Mouse (Mus musculus): ENCODE measurements at regions not wholly inside any gene's neighbourhood (a gene's known extent, or its start where the extent isn't known, plus 50 kb on each side); places are given as distances from the start of the nearest gene placed in this dataset.
"Not testable (repeated sequence)": the region's sequence is repeated elsewhere in the genome, so short reads cannot be mapped to it uniquely, and the experiment has no call there.

DNA sequence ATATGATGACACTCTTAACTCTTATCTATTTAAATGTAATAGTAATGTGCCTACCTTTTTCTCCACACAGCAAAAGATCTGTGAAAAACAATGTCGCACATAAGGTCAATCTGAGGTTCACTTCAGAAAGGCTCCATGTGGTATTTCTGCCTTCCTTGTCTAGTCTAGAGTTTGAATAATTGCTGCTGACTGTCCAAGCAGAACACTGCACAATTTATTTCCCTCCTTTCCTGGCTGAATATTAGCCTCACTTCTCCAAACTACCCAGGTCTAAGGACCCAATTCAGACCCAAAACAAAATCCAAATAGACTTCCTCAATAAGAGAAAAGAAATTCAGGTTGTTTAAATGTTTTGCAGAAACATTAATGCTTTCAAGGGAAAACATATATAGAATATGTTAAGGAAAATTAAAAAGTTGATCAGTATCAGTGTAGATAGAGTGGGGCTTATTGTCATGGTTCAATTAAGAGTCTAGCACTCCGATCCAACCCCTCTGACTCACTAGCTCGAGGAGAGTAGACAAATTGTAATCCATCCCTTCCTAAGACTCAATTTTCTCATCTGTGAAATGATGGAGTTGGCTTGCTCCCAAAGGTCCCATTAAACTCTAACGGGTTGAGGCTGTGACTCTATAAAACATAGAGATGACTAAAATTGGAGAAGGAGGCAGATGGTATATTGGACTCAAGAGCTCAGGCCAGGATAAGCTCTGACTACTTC, 215.4 kb upstream of the Tbl1xr1 start:
- no peak for DNase-seq (ENCODE audit: low read depth, low spot score)

DNA sequence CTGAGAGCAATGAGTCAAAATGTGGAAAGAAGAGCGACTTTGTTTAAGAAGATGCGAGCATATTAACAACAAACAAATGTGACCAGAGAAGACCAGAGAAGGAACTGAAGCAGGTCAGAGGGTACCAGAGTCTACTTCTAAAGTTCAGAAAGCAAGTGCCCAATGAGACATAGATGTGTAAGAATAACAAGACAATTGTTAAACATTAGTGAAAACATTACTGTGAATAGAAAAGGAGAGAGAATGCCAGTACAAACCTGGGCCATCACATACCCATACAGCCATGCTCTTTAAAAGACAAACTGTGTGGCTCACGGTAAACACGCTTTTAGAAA, 214.8 kb upstream of the Tbl1xr1 start:
- DNase-seq (ENCODE audit: low read depth, low spot score) = no peak

DNA sequence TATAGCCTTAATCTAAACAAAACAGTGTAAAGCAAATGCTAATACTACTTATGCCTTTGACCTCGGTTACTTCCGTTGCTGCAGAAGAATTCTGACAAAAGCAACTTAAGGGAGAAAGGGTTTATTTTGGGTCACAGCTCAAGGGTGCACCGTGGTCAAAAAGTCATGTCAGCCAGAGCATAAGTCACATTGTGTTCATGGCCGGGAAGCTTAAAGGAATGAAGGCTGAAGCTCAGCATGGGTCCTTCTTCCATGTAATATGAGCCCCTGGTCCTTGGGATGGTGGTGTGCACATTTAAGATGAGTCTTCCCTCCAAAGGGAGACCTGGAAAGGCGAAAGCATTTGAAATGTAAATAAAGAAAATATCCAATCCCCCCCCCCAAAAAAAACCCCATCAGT, 212.1 kb upstream of the Tbl1xr1 start:
- DNase-seq (ENCODE audit: low read depth, low spot score) = no peak

DNA sequence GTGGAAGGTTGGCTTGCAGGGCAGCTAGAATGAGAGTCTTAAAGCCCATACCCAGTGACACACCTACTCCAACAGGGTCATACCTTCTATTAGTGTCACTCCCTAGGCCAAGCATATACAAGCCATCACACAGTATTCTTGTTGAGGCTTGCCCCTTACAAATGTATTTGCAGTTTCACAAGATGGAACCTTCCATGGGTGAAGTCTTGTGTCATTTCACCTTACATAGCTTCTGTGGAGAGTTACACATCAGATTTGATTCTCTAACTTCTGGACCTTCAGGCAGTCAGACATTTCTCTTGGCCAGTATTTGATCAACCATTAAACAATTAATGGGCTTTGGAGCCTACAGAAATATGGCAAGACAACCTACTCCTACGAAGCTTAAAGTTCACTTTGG, 210.6 kb upstream of the Tbl1xr1 start:
- DNase-seq (ENCODE audit: low read depth, low spot score) = no peak

DNA sequence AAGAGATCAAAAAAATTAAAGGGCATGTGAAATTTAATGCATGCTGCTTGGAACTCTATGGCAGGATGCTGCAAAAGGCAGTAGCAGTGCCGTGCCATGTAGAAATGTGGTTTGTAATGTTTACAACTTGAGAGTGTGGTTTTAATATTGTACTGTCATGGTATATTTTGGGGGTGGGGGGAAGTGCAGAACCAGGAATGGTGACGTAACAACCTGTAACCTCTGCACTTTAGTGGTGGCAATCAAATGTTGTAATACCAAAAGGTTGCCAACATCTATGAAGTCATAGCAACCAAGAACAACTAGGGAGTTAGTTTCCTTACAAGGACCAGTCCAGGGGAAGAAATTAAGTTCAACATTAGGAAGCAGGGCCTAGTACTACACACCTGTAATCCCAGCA, 198.1 kb upstream of the Tbl1xr1 start:
- DNase-seq (ENCODE audit: low read depth, low spot score) = no peak

DNA sequence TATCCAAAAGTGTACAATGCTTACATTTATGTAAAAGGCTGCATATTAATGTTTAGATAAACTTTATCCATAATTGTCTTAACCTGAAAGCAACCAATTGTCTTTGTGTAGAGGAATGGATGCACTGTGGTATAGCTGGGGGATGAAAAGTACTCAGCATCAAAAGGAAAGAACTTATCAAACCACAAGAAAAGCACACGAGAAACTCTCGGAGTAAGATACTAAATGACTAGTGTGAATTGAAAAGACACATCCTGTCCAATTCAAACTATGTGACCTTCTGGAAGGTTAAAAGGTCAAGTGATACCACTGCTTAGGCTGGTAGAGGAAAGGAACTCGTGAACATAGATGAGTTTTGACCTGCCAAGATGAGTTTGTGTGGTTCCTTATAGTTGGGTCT, 192.2 kb upstream of the Tbl1xr1 start:
- DNase-seq (ENCODE audit: low read depth, low spot score) = no peak

DNA sequence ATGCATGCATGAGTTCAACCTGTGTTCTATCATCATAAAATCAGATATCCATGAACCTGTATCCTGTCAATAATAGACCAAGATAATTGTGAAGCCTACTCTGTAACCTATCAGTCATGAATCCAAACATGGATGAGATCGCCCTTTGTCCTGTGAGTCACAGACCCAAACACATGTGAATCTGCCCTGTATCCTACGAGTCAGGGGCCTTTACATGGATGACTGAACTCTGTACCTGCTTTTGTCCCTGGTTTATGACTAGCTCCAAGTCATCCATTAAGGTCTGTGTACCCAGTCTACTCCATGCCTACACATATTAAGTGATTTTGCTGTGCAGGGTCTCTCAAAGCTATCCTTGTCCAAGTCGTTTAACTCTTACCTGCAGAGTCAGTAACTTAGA, 187.7 kb upstream of the Tbl1xr1 start:
- no peak for DNase-seq (ENCODE audit: low read depth, low spot score)

DNA sequence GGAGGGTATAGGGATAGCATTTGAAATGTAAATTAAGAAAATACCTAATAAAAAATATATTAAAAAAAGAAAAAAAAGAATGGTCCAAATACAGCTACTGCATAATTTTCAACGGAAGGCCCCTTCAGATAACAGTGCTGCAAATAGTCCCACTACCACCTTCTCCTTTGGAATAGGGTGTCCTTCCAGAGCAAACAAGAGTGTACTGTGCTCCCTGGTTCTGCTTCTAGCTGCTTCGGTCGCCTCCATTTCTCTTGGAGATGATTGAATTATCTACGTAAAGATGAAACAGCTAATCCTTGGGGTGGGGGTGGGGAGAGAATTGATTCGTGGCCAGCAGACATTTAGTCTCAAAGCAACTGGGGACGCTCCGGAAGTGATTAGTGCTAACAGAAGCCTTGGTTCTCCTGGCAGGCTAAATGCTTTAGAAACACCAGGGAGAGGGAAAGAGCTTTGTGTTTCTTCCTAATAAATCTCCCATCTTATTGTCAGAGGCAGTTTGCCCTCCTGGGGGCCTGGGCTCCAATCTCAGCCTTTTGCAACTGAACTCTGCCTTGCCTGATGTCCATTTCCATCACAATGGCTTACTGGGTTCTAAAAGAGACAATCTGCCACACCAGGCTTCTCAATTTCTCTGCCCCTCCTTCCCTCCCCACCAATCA, 184.5 kb upstream of the Tbl1xr1 start:
- DNase-seq (ENCODE audit: low read depth, low spot score) = no peak

DNA sequence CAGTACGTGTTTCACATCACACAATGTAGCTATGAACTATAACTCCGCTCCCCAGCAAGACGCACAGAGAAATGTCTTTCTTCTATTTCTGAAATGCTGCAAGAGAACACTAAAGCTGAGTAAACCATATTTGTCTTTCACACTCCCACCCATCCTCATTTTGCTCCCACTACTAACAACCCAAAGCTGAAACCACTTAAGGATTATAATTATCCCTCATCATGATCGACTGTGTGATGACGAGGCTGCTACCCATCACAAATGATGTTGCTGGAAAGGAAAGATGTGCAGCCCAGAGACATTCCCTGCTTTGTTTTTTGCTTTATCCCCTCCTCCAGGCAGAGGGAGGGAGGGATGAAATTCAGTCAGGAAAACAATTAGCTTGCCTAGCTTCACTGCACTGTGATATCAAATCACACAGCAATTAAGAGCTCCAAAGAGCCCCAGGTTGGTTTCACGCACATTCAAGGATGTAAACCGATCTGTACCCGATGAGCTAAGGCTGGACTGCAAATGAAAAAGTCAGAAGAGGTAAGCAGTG, 183.5 kb upstream of the Tbl1xr1 start:
- DNase-seq (ENCODE audit: low read depth, low spot score) = no peak

DNA sequence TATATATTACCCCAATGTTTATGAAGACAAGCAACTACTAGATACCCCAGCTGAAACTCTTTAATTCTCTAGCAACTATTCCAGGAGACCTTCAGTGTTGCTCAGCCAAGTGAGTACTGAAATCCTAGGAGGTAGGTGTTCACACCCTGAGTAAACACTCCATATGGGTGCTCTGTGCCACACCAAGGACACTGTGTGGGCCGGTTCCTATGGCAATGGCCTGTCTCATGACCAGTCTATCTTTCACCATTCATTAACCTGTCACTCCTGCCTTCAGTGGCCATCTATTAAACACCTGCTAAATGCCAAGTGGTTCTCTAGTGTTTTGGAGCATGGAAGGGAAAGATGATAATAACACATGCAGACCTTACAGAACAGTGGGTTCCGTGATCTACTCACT, 180.9 kb upstream of the Tbl1xr1 start:
- DNase-seq (ENCODE audit: low read depth, low spot score) = no peak

DNA sequence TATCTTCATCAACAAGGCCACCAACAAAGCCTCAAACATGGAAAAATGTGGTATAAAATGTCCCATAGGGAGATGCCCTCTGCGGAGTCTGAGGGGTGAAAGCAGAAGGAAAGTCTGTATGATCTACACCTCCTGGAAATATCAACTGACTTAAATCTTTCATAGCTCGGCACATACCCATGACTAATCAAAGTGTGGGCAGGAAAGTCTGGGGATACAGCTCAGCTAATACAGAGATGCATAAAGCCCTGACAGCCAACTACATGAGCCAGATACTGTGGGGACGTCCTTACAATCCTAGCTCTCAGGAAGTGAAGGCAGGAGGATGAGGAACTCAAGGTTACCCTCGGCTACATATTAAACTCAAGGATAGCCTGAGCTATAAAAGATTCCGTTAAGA, 178.2 kb upstream of the Tbl1xr1 start:
- no peak for DNase-seq (ENCODE audit: low read depth, low spot score)

DNA sequence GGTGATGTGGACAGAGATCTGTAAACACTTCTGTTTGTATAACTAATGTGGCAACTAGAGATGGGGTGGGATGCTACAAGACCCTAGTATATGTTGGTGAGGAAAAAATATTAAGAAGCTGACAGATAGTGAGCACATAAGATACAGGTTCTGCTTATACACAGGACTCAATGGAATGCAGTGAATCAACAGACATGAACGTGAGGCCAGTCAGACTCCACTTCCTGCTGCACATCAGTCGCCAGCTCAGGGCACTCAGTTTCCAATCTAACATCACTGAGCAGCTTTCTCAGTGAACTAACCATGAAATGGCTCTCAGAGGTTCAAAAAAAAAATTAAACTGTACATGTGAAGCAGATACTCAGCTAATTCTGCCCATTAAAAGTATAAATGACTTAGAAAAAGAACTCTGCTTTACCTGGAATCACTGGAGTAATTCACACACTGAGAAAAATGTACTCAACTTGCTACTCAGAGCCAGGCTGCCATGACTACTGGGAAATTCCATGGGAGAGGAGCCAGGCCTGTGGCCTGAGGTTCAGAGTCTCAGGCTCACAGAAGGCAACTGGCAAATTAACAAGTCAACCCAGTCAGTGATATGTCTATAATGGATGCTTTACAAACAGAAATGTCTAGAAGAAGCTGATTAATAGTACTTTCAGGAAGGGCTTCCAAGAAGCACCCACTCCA, 170.9 kb upstream of the Tbl1xr1 start:
- DNase-seq (ENCODE audit: low read depth, low spot score) = no peak

DNA sequence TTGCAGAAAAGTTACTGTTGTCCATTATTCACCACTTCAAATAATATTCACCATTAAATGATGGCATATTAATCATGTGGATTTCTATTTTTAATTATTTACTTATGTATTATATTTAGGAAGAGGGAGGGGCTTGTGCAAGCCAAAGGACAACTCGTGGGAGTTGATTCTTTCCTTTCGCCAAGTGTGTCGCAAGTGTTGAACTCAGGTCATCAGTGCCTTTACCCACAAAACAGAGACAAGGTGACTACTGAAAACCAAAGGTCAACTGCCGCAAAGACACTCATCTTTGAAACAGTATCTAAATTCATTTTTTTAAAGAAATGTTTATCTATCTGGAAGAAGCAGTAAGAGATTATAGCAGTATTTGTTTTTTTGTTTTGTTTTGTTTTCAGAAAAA, 167.6 kb upstream of the Tbl1xr1 start:
- no peak for DNase-seq (ENCODE audit: low read depth, low spot score)

DNA sequence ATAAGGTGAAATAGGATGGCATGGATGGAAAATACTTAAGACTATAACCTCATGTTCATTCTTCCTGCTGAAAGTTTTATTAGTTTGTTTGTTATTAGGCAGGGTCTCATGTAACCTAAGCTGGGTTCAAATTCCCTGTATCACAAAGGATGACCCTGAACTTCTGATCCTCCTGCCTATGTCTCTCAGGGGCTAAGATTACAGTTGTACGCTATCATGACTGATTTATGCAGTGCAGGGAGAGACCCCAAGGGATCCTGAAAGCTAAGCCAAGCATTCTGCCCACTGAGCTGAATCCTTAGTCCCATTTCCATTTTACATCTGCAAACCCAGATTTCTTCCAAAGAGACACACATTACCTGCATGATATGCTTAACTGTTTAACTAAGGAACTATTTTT, 166.4 kb upstream of the Tbl1xr1 start:
- no peak for DNase-seq (ENCODE audit: low read depth, low spot score)

DNA sequence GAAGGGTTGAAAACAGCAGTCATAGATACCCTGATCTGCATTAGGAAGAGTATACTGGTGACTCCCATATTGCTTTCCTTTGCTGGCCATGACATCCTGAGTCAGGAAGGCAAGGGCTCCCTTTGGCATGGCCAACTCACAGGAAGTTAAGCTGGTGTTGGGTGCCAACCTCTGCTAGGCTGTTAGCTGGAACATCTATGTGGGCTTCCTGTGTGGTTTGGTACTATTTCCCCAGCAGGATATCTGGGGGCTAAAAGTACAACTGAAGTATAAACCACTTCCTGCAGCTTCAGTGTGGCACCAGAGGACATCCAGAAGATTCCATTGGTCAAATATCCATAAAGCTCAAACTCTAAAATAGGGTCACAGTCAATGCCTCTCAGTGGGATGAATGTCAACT, 165.4 kb upstream of the Tbl1xr1 start:
- no peak for DNase-seq (ENCODE audit: low read depth, low spot score)

DNA sequence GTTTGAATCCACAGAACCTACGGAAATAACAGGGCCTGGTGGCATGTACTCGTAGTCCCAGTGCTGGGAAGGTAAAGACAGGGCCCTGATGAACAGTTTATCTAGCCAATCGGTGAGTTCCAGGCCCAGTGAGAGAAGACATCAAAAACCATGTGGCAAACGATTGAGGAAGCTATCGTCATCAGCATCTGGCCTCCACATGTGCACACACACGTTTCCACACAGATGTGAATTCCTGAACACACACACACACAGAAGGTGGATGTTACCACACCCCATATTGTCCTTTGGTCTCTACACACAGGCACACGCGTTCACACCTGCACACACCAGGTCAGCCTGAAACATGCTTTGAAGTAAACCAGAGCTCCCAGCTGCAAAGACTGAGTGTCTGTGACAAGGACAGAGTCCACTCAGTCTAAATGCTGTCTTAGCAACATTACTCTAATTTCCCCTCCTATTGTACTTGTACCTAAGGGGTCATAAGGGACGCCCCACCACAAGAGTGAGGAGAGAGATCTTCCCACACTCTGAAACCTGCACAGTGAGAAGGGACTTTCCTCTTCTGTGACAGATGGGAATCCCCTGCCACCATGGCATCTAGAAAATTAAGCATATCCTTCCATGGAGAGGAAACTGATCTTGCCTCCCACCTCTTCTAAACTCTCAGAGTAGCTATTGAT, 159.1 kb upstream of the Tbl1xr1 start:
- DNase-seq (ENCODE audit: low read depth, low spot score) = no peak

DNA sequence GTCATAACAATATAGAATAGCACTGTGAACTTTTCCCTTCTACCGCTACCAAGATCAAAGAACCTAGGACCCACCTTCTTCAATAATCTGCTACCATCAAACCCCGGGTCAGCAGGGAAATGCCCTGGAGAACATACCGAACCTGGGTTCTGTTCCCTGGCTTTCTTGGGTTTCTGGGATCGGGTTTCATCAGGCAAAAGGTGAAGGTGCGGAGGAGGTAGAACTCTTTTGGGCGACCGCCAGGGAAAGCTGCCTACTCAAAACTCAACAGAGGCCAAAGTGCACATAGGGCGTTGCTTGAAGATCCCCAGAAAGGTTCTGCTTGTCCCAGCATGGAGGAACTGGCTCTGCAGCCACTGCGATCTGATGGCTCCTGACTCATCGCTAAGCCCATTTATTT, 158.0 kb upstream of the Tbl1xr1 start:
- no peak for DNase-seq (ENCODE audit: low read depth, low spot score)

DNA sequence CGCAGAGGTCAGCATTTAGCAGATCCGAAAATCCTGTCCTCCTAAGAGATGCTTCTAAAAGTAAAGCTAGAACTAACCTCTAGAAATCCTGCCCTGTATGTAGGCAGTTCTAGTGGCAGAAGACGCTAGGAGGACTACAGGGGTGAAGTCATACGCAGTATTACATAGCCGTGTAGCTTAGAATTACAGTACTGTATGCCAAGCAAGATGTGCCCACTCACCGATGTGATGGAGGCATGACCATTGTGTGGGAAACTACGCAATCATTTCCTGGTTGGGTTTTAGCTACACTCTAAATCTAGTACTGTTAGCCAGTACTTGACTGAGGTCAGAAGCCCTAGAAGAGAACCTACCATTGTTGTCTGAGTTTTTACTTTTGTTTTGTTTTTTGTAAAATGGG, 156.5 kb upstream of the Tbl1xr1 start:
- DNase-seq (ENCODE audit: low read depth, low spot score) = no peak

DNA sequence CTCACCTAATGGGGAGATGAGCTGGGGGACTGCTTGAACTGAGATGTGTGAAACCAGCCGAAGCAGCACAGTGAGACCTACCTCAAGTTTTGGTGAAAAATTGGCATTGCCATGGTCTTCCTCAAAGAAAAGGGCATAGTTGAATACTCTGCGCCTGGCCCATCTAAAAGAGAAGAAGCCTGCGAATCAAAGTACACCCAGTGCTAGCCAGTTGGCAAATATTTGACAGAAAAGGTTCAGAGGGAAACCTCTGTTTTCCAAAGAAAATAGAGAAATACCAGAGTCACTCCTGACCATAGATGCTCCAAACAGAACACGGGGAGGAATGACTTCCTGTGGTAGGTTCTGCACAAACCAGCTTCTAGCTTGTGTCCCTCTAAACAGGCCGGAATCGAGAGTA, 144.5 kb upstream of the Tbl1xr1 start:
- no peak for DNase-seq (ENCODE audit: low read depth, low spot score)

DNA sequence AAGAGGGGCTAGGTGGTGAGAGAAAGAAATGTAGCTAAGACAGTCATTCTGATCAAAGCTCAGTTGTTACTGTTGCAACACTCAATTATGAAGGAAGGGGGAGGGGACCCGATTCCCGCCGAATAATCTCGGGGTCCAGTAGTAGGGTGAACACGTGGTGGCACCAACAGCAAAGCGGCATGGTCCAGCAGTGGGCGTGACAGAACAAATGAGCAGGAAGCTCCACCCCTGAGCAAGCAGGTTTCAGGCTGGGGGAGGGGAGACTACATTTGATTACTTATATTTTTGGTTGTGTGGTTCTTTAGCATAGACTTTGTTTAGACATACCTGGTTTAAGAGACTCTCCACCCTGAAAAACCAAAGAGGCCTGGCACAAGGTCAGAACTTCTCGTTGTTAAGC, 143.8 kb upstream of the Tbl1xr1 start:
- not testable (repeated sequence) for DNase-seq (ENCODE audit: low read depth, low spot score)

DNA sequence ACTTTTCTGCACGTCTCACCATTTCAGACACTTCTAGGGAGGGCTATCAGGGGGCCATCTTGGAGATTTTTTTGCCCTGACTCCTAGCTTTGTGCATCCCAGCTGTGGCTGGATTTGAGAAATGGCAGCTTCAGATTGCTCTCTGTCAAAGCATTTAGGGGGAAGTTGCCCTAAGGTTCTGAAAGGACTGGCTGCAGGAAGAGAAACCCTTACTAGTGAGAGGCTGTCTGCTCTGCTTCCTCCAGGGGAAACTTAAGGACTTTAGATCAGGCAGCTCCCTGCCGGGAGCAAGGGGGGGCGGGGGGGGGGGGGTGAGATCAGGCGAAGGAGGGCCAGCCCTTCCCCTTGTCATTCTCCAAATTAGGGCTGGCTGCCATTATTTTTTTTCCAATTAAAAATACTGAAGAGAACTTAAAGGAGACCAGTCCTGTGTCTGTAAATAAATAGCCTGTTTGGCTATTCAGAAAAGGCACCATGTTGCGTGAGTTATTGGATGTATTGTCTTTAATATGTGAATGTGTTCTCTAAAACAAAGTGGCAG, 141.7 kb upstream of the Tbl1xr1 start:
- no peak for DNase-seq (ENCODE audit: low read depth, low spot score)
